Mouse (Mus musculus) olfactory bulb, adult 2 months (tissue): ENCODE data around the gene H2-Q7.
"Not testable (repeated sequence)": the region's sequence is repeated elsewhere in the genome, so short reads cannot be mapped to it uniquely, and the experiment has no call there.

Experiments
- CTCF ChIP-seq: fragments of 200-500 bp; IDR thresholded peaks from 2 replicates; pipeline ENCODE4 v1.5.1; 2012; ENCODE audit warnings: low read depth, mild to moderate bottlenecking, low read length, moderate library complexity; ENCODE audit not compliant: insufficient read depth
- POLR2A ChIP-seq: fragments of 200-500 bp; IDR thresholded peaks from 2 replicates; pipeline ENCODE4 v1.6.1; 2012; ENCODE audit warnings: mild to moderate bottlenecking, low read depth, low read length, moderate library complexity; ENCODE audit not compliant: insufficient read depth

GRCm38 (mm10) chr17:35465651-35466050 lies 26.7 kb downstream of the H2-Q7 start:
- peak; percentile 18; the same call in 1 of the 2 replicates for TF ChIP-seq CTCF
- not testable (repeated sequence) for TF ChIP-seq POLR2A
